Mouse (Mus musculus): ENCODE results near the gene Maco1.
"Not testable (repeated sequence)": the region's sequence is repeated elsewhere in the genome, so short reads cannot be mapped to it uniquely, and the experiment has no call there.

The Maco1 gene

DNA sequence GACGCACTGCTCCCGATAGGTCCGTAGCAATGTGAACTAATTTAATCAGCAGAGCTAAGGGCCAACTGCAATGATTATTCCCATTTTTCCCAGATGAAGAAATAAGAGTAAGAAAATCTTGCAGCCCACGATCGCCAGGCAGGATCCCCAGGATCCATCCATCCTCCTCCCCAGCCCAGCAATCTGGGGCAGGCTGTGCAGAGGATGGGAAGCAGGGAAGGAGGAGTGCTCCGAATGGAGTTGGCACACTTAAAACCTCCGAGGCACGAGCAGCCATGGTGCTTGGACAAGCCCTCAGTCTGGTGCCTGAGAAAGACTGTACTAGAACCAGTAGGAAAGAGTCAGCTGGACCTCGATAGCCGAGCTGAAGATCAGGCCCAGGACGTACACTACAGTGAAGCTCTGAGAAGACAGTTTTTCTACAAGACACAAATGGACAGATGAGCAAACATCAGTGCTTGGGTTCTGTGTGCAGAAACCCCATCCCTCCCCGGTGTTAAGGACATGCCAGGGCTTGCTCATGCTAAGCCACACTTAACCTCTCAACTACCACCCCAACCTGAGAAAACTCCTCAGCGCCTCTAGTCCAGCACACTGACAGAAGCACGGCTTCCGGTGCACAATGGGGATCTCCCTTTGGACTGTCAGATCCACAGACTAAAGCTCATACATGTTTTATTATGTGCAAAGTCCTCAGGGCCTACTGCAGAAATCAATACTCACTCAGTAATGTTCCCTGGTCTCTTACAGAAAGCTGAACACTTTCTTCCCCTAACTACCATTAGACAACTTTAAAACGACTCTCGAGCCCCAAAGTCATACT, 39.5 kb downstream of the Maco1 start:
- DNase-seq (ENCODE audit: low spot score) = no peak

DNA sequence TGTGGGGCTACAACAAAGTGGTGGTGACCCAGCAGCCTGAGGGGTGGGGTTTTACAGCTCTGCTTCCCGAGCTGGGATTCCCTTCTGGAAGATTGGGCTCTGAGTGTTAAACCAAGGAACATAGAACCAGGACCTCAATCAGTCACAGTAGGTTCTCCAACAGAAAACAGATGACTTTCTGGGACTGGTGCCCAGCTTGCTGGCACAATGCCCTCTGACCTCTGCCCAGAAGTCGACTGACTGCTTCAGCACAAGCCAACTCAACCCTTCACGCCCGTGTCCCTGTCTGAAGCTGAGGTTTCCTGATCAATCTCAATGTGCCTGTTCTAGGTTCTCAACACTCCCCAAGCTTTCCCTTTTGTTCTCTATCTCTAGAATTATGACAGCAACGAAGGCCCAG, 48.4 kb downstream of the Maco1 start:
- peak; percentile 76 for DNase-seq (ENCODE audit: low spot score)

DNA sequence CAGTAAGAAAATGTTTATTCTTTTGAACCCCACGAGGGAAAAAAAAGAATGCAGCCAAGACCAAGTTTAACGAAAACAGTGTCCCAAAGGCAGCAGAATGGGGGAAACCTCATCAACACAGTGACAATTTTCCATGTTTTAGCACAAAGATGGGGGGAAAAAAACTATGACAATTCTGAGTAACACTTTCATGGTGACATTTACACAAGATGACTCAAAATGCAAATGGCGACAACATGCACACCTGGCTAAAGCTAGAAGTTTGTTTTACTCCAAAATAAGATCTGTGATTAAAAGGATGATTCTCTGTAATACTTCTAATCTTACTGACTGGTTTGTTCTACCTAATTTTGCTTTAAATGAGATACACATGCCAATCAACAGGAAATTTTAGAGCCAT, 50.4 kb downstream of the Maco1 start:
- no peak for DNase-seq (ENCODE audit: low spot score)

DNA sequence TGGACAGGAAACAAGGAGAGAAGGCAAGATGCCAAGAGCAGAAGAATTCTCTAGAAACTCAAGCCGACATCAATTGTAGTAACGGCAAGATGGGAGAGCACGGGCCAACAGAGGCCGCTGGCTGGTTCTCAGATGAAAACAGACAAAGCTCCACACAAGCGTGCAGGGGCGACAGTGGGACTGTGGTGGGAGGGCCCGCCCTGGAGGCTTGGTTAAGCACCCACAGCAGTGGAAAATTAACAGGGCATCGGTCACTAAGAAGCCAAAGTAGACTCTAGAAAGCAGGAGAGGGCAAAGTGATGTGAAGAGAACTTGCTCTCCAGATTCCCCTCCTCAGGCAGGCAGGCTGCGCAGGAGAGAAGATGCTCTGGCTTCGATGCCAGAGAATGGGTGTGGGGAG, 51.0 kb downstream of the Maco1 start:
- no peak for DNase-seq (ENCODE audit: low spot score)

DNA sequence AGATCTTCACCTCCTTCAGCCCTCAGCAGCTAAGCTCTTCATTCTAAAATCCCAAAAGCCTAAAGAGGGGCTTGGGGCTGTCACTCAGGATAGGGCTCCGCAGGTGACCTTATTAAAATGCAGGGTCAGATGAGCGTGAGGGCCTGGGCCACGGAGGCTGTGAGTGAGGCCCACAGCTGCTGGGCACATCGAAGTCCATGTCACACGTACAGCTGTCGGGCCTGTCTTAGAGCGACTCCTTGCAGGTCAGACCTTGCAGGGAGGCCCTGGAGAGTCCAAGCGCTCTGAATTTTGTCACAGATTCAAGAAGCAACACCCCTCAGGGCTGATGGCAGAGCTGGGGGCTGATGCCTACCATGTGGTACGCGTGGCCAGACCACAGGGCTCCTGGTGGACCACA, 52.5 kb downstream of the Maco1 start:
- DNase-seq (ENCODE audit: low spot score) = no peak

DNA sequence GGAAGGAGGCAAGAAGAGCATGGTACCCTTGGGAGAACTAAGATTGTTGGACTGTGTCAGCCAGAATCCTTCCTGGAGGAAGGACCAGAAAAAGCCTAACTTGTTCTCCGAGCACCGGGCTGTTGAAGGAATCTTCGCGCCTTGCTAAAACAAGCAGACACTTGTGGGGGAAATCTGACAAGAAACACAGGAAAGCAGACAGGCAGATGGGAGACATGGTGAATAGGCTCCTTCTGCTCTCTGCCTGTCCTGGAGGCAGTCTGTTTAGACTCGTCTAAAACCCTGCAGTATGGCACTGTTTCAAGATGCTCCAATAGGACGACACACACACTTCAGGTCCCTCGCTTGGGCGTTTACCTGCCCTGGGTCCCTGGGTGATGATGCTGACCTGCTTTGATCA, 53.0 kb downstream of the Maco1 start:
- DNase-seq (ENCODE audit: low spot score) = no peak

DNA sequence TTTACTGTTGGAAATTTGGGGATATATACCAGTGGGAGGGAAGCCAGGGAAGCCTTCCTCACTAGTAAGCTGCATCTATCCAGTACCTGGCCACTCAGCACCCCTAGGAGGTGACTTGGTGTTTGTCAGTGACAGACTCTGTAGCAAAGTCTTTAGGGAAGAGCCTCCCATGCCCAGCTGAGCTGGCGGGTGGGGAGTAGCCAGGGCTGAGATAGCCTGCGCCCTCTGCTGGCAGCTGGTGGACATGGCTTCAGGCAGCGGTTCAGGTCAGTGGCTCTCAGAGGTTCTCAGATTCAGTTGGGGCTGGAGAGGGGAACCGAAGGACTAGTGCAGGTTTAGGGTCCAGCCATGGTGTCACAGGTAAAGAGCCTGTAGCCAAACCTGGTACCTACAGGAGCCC, 53.9 kb downstream of the Maco1 start:
- peak; percentile 84 for DNase-seq (ENCODE audit: low spot score)

DNA sequence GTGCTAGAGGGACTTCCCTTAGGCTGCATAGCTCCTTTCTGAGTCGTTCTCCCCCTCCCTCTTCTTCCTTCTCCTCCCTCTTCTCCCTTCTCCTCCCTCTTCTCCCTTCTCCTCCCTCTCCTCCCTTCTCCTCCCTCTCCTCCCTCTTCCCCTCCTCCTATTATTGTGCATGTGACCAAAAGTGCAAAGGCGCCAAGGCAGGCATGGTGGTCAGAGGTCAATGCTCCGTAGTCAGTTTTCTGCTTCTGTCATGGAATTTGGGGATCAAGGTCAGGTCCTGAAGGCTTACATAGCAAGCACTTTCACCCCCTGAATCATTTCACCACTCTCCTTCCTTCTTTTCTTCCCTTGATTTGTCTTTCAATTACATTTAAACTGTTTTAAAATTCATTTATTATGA, 54.3 kb downstream of the Maco1 start:
- no peak for DNase-seq (ENCODE audit: low spot score)

DNA sequence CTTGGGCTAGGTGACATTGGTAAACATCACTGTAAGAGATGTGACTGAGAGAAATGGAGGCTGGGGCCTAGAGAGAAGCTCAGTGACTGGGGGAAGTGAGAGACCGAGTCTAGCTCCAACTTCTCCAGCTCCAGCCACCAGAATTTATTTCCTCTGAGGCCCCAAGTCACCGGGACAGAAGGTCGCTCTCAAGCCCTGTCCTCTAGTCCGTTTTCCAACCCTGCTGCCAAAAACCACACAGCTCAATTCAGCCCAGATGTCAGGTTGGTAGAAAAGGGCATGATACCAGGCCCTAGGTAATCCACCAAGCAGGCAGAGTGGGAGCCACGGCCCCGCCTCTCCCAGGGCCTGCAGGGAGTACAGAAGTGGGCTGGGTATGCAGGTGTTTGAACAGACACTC, 55.5 kb downstream of the Maco1 start:
- no peak for DNase-seq (ENCODE audit: low spot score)

DNA sequence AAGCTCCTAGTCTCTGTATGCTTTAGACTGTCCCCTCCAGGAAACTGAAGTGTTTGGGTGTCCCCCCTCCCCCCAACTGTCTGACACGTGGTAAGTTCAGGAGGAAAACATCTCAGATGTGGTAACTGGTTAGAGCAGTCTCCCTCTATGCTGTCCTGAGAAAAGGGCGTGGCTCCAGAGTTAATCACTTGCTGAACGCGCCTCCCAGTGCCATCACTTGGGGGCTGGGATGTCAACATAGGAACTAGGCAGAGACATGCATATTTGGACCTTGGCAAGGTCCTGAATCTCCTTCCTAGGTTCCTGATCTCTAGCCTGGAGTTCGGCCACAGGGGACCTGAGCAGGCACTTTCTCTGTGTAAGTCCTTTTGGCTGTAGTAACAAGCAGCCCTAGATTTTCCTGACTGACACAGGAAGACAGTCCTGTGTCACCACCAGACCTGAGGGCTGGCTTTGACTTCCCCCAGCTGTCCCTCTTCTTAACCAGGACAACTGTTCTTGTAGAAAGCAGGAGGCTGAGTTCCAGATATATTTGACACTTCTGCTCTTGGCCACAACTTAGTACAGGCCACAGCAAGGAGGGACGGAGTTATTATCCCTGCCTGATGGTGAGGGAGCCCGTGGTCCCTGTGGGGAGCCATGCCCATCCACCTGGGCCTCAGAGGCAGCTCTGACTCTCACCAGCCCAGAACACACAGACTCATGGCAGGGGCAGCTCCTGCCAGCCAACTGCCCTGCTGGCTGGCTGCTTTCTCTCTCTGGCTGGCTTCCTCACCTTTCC, 56.4 kb downstream of the Maco1 start:
- no peak for DNase-seq (ENCODE audit: low spot score)

DNA sequence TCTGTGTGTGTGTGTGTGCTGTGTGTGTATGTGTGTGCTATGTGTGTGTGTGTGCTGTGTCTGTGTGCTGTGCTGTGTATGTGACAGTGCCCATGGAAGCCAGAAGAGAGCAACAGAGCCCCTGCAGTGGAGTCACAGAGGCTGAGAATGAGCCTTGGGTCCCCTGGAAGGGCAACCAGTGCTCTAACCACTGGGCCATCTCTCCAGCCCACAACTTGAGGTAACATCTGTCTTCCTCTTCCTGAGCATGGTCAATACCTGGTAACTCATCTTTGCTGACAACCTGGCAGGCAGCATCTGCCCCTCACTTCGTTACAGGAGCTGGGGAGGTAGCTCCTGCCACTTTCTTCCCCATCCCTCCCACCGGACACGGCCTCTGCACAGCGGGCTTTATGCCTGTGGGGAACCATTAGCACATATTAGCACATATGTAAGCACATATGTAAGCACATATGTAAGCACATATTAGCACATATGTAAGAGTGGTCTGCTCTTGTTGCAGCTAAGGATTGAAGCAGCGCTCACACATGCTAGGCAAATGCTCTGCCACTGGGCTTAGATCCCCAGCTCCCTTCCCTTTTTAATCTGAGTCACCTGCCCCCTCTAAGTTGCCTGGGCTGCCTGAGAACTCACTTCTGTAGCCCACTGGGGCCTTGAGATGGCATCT, 57.2 kb downstream of the Maco1 start:
- no peak for DNase-seq (ENCODE audit: low spot score)

DNA sequence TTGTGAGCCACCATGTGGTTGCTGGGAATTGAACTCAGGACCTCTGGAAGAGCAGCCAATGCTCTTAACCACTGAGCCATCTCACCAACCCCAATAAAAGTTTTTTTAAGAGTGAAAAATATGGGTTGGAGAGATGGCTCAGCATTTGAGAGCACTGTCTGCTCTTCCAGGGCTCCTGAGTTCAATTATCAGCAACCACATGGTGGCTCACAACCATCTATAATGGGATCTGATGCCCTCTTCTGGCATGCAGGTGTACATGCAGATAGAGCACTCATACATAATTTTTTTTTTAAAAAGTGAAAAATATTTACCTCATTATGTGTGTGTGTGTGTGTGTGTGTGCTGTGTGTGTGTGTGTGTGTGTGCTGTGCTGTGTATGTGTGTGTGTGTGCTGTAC, 58.2 kb downstream of the Maco1 start:
- DNase-seq (ENCODE audit: low spot score) = not testable (repeated sequence)

DNA sequence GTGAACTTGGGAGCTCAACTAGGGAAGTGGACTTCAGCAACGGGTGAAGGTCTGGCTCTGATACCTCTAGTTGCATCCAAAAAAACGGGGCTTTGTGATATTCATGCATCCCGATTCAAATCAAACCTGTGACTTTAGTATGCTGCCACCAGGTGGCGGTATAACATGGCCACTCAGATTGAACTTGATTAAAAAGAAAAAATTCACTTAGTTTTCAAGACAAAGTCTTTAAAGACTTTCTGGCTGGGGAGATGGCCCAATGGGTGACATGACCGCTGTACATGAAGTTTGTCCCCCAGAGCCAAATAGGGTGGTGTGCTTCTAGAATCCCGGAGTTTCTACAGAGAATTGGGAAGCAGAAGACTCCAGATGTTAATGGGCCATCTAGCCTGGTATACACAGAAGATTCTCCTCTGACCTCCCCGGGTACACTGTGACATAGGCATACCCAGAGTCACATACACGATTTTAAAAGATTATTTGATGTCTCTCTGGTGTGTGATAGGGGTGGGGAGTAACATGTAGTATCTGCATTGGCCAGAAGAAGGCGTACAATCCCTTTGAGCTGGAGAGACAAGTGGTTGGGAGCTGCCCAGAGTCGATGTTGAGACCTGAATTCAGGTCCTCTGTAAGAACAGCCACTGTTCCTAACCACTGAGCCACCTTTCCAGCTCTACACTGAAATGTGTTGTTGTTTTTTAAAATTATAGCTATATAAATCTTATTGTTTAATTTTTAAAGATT, 59.8 kb downstream of the Maco1 start:
- peak; percentile 80 for DNase-seq (ENCODE audit: low spot score)

DNA sequence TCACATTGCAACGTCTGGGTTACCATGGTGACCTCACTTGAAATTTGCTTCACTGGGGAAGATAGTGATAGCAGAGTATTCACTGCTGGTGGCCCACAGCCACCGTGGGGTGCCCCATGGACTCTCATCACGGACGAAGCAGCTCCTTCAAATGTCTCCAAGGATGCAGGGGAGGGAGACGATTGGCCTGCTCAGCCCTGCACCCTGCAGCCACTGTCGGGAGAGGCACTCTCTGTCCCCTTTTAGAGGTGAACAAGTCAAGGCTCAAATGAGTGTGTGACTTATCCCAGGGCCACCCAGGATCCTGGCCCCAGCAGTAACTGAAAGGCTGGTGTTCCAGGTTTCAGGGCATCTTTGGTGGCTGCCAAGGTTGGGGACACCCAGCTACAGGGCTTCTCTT, 61.4 kb downstream of the Maco1 start:
- DNase-seq (ENCODE audit: low spot score) = no peak

DNA sequence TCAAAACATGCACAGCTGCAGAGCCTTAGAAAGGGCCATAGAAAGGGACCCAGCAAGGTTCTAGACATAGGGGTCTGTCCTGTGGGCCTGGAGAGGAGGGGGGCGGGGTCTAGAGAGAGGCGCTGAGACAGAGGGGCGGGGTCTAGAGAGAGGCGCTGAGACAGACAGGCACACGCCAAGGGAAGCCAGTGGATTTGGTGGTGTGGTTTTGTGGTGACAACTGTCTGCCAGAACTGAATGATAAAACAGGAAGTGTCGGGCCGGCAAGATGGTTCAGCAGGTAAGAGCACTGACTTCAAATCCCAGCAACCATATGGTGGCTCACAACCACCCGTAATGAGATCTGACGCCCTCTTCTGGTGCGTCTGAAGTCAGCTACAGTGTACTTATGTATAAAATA, 66.2 kb downstream of the Maco1 start:
- DNase-seq (ENCODE audit: low spot score) = no peak

DNA sequence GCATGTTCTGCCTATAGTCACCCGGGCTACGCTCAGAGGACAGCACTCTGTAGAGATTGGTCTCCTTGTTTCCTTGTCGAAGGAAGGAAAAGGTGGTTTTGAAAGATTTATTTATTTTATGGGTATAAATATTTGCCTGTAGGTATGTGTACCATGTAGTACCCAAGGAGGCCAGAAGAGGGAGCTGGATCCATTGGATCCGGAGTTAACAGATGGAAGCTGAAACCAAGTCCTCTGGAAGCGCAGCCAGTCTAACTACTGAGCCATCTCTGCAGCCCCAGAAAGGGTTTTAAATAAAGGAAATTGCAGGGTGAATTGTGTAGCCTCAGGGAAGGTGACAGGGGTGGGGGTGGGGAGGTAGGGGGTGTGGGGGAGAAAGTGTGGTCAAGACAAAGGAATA, 68.4 kb downstream of the Maco1 start:
- DNase-seq (ENCODE audit: low spot score) = peak; percentile 65

DNA sequence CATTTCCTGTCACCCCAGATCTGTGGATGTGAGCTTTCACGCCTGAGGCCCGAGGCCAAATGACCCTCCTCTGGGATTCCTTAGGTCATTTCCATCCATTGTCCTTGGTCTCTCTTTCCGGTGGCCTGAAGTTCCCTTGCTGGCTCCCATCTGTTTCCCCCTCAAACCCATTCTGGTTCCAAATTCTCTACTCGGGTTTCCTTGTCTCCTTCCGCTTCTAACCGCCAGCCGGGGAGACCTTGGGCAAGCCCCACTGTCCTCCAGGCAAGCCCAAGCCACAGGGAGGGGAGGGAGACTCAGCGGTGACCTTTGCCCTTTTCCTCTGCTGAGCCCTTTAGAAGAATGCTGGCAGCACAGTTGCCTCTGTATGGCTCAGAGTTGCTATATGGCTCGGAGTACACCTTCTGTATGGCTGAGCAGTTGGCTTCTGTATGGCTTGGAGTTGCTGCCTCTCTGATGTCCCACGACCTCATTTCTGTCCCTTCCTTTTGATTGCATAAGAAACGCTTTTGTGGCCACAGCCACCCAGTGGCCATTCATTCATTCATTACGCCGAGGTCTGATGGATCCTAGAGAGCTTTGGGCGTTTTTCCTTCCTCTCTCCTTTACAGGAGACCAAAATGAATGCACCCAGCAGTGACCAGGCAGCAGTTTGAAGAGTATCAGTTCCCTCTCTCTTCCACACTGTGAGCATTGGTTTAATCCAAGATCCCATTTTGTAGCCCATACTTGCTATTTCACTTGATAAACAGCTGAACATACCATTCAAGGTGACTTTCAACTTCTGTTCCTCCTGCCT, 73.8 kb downstream of the Maco1 start:
- DNase-seq (ENCODE audit: low spot score) = no peak

DNA sequence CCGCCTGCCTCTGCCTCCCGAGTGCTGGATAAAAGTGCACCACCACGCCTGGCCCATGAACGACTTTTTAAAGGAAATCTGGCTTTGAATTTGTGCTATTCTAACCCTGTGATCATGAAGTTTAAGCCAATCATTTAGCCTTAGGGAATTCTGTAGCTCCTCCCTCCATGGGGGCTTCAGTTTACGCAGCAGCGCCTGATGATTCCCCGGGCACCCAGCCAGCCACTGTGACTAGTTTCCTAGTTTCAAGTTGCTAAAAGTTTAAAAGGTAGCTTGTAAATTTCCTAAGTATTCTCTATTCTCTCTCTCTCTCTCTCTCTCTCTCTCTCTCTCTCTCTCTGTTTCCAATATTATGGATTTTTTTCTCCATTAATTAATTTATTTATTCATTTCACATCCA, 76.9 kb downstream of the Maco1 start:
- no peak for DNase-seq (ENCODE audit: low spot score)

DNA sequence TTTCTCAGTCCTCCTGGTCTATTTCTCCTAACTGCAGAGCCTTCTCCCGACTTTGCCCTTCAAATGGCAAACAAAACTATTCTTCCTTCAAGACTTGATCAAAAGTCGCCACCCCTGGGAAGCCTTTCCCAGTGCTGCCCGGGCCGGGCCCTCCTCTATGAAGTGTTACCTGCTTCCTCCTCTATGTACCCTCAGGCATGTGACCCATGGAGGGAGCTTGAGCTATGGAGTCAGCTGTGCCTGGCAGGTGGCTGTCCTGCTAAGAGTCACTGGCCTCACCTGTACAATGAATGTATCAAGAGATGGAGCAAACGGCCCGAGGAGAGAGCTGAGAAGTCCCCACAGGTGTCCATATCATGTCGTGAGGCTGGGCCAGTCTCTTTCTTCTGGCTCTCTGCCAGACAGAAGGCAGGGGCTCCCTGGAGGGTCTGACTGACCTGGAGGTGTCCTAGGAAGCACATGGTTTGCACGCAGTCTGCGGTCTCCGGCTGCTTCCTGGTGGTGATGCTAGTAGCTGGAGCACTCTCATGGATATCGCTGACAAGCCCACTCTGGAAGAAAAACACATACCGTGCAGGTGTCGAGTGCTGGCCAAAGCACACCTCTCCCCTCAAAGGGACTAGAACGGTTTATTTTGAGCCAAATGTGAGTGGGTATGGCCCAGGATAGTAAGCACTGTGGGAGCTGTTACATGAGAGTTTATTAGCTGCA, 77.8 kb downstream of the Maco1 start:
- no peak for DNase-seq (ENCODE audit: low spot score)

DNA sequence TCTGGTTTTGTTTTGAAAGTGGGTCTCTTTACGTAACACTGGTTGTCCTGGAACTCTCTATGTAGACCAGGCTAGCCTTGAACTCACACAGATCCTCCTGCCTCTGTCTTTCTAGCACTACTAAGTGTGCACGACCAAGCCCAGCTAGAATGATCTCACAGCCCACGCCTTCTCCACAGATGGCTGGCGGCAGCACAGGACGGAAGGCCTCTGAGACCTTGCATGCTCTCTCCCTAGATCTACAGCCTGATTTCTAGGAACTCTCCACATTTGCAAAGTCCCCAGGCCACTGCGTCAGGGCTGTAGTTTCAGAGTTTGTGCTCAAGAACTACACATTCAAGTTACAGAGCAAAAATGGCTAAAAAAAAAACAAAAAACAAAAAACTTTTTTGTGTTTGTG, 79.0 kb downstream of the Maco1 start:
- DNase-seq (ENCODE audit: low spot score) = no peak

All from testis, postnatal 10 days (tissue).